Mouse (Mus musculus) hindbrain, embryonic 10.5 days (tissue): Measurements from ENCODE around the gene Nkx1-2. TPM values are rescaled to one million over a fixed set of nuclear protein-coding genes. Genes with fewer than 3 reads are reported as not detected.

Experiments
- DNase-seq: peaks from one replicate; pipeline ENCODE4 v3.0.0-alpha.2; 2017; ENCODE audit warnings: low spot score
- H3K27ac ChIP-seq: fragments of 300-500 bp; sonication (generic); 2 replicates; pipeline ENCODE4 v1.5.1; 2016; ENCODE audit warnings: mild to moderate bottlenecking, moderate library complexity
- H3K27me3 ChIP-seq: fragments of 300-500 bp; sonication (generic); 2 replicates; pipeline ENCODE4 v1.6.1; 2016; ENCODE audit warnings: mild to moderate bottlenecking; ENCODE audit not compliant: poor library complexity, insufficient read depth, severe bottlenecking
- H3K36me3 ChIP-seq: fragments of 300-500 bp; sonication (generic); 2 replicates; pipeline ENCODE4 v1.6.1; 2016; ENCODE audit warnings: mild to moderate bottlenecking, moderate library complexity
- H3K4me1 ChIP-seq: fragments of 300-500 bp; sonication (generic); replicated peaks from 2 replicates; pipeline ENCODE4 v1.6.1; 2016; ENCODE audit warnings: mild to moderate bottlenecking
- H3K4me3 ChIP-seq: fragments of 300-500 bp; sonication (generic); 2 replicates; pipeline ENCODE4 v1.5.1; 2016; ENCODE audit warnings: mild to moderate bottlenecking, moderate library complexity
- H3K9me3 ChIP-seq: fragments of 300-500 bp; sonication (generic); 2 replicates; pipeline ENCODE4 v1.6.1; 2016; ENCODE audit warnings: mild to moderate bottlenecking, moderate library complexity
- WGBS: fragments of 180-500 bp; shearing (Covaris S2); methylation state at CpG from one replicate; pipeline ENCODE4 v1.1.7; 2016; 5-methylcytosine and 5-hydroxymethylcytosine counted together
- polyA plus RNA-seq: library from polyadenylated mRNA; unstranded; fragments of >200 nt; fragmentation: Nextera tagmentation; extraction: Ambion mirVana; gene quantifications from 2 replicates; pipeline ENCODE4 v1.2.1, GENCODE M21; 2016

The Nkx1-2 gene
- polyA plus RNA-seq, 1 experiment from 2014 or later = 1.3 TPM

- Histone ChIP-seq H3K27me3 (0 out of 2 replicates have a peak, but pooled peaks cover 6% of the 10 kb centered on the region), H3K4me1 (peaks cover 6% of the 10 kb centered on the region; the same call in 1 of the 2 replicates)
These were observed 52.3 kb downstream of the Nkx1-2 start for GRCm38 (mm10) chr7:132547126-132547525.

More at GRCm38 (mm10) chr7:132547126-132547525, 52.3 kb downstream of the Nkx1-2 start:
- Histone ChIP-seq H3K9me3 (no peaks in the 10 kb centered on the region), H3K4me3 (no peak overlapping the region), H3K27ac (no peak overlapping the region), H3K36me3 (no peaks in the 10 kb centered on the region)
- no peak for DNase-seq
- 75% methylated on average over 3 of the region's 3 CpGs for WGBS

Other genes starting within 250 kb of the Nkx1-2 start
- gene Oat, start 23.2 kb downstream of the Nkx1-2 start, polyA plus RNA-seq = 121 and 139 TPM in 2 replicates
- gene Lhpp, start 11.0 kb upstream of the Nkx1-2 start, polyA plus RNA-seq = 18.0 and 18.9 TPM in 2 replicates
- 25.5 and 27.7 TPM in 2 replicates for gene Fam53b, start 214.2 kb upstream of the Nkx1-2 start, polyA plus RNA-seq